Mouse (Mus musculus) inflammation-experienced regulatory T-cells (primary cell): Measurements from ENCODE around the gene Srsf2. TPM values are rescaled to one million over a fixed set of nuclear protein-coding genes. Genes with fewer than 3 reads are reported as not detected.

ENCODE experiments used
- polyA plus RNA-seq, 2 experiments: library from polyadenylated mRNA; unstranded; fragments of 100-300 nt; shearing (Covaris generic); gene quantifications; one replicate each; pipeline ENCODE4 v1.2.1; 2017

Srsf2 gene
- 100 to 1,000 TPM; 386 to 529 TPM for polyA plus RNA-seq

DNA sequence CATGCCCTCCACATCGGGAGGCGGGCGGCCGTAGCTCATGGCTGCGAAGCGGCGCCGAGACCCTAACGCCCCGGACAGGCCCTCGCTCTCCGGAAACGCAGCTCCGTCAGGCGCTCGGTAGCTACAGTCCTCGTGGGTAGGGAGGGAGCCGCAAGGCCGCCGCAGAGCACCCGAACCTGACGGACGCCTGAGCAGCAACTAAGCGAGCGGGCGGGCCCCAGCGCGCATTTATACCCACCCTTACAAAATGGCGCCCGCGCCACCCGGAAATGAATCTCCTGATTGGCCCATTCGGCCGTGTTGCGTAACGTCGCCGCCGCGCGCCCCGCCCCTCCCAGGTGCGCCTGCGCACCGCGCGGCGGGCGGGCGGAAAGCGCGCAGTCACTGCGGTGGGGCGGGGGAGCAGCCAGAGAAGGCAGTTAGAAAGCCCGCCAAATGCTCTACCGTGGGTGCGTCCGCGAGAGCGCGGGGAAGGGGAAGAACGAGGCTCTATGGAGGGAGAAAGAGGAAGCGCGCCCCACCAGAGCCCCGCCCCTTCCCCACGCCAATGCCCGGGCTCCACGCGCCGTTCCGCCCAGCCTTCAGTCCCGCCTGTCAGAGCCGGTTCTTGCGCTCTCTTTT is at the start of gene Srsf2:
Gene Srsf2 (minus strand): TSS at position 204 of the 621 bp plus-strand sequence.

DNA sequence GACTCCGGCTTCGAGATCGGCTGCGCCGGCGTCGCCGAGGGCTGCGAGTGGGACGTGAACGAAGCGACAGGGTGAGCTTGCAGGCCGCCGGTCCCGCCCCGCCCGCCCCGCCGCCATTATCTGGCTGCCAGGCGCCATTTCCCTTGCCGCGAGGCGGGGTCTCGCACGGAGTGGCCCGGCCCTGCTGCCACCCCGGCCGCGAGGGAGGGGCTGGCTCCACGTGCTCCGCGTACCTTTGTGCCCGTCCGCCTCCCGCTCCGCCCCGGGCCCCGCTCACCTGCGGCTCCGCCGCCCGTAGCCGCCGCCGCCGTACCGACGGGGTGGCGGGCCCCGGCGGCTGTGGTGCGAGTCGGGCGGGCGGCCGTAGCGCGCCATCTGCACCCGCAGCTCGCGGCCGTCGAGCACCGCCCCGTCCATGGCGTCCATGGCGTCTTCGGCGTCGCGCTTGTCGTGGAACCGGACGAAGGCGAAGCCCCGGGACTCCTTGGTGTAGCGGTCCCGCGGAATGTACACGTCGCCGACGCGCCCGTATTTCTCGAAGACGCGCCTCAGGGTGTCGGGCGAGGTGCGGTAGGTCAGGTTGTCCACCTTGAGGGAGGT is 503 bp downstream of the Srsf2 start, which contains the start of gene Mfsd11:
Gene Mfsd11 (plus strand): TSS at position 150 of the 600 bp plus-strand sequence.

DNA sequence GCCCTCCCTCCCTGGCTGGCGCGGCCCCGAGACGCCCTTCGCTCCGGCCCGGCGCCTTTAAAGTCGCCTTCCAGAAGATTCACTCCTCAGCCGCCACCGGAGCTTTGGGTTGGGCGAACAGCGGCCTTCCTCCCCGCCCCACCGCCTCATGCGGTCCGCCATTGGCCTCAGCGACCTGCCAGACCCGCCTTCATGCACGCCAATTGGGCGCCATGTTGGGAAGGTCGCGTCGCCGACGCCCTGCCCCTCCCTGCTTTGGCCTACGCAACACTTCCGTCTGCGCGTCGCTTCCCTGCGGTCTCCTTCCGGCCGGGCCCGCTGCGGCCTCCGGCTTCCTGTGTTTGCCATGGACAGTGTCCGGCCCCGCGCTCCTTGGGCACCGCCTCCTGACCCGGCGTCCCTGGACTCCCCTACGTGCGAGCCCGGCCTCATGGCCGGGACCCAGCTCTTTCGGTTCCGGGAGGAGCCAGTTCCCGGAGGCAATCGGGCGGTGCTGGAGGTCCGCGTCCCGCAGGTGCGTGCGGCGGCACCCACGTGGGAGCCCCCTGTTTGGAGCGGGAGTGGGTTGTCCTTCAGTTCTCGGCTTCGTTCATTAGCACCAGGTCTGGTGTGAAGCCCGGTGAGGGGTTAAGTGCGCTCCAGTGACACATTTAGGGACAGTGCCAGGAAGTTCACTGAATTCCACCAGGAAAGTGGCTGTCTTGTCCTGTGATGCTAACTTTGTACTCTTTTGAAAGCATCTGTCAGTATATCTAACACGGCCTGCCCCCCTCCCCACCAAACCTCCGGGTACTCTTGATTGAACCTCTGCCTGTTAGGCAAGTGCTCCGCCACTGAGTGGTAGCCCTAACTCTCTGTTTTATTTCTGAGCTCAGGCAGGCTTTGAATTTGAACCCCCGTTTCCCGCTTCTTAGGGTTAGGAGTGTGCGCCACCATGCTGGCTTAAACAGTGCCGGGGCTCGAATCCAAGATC is 9.3 kb downstream of the Srsf2 start, which contains the start of the genes Mettl23 and Jmjd6:
Gene Mettl23 (plus strand): TSS at position 18 of the 973 bp plus-strand sequence.
Gene Jmjd6 (minus strand): TSS at position 189 of the 973 bp plus-strand sequence.

GRCm38 (mm10) chr11:116827534-116828165 is 25.2 kb downstream of the Srsf2 start, which contains the start of gene Mxra7:
Gene Mxra7 (minus strand): TSS chr11:116828046.

Other genes with a start within 250 kb of the Srsf2 start
- 10 to 100 TPM; 11.4 to 23.4 TPM for gene Rhbdf2, start 226.1 kb downstream of the Srsf2 start, polyA plus RNA-seq
- gene Prcd, start 199.6 kb downstream of the Srsf2 start, polyA plus RNA-seq = under 1 TPM in 1 of 2 experiments, not detected in 1; 0.82 TPM
- under 1 TPM in 1 of 2 experiments, not detected in 1; 0.16 TPM for gene Cygb, start 198.8 kb downstream of the Srsf2 start, polyA plus RNA-seq
- gene St6galnac1, start 77.6 kb downstream of the Srsf2 start, polyA plus RNA-seq = 1 to 10 TPM in 1 of 2 experiments, under 1 TPM in 1; 0.48 to 3.9 TPM
- 1 to 10 TPM in 1 of 2 experiments, not detected in 1; 1.4 TPM for gene Mxra7, start 25.0 kb downstream of the Srsf2 start, polyA plus RNA-seq
- gene Mettl23, start 9.8 kb downstream of the Srsf2 start, polyA plus RNA-seq = 100 to 1,000 TPM; 192 to 208 TPM
- 100 to 1,000 TPM in 1 of 2 experiments, 10 to 100 TPM in 1; 70.3 to 108 TPM for gene Jmjd6, start 9.6 kb downstream of the Srsf2 start, polyA plus RNA-seq
- 10 to 100 TPM; 24.1 to 36.4 TPM for gene Mfsd11, start 654 bp downstream of the Srsf2 start, polyA plus RNA-seq
- gene Mgat5b, start 65.8 kb upstream of the Srsf2 start, polyA plus RNA-seq = under 1 TPM in 1 of 2 experiments, not detected in 1; 0.51 TPM